Mouse (Mus musculus) forebrain, embryonic 10.5 days (tissue): ENCODE data around the gene Scarb1. TPM values are rescaled to one million over a fixed set of nuclear protein-coding genes. Genes with fewer than 3 reads are reported as not detected.

ENCODE experiments used
- DNase-seq: peaks from one replicate; pipeline ENCODE4 v3.0.0-alpha.2; 2017; ENCODE audit warnings: low spot score; ENCODE audit errors: extremely low spot score
- H3K27ac ChIP-seq: fragments of 300-500 bp; sonication (generic); 2 replicates; pipeline ENCODE4 v1.5.1; 2016; ENCODE audit warnings: mild to moderate bottlenecking
- H3K27me3 ChIP-seq: fragments of 300-500 bp; sonication (generic); 2 replicates; pipeline ENCODE4 v1.6.1; 2016; ENCODE audit warnings: mild to moderate bottlenecking; ENCODE audit not compliant: poor library complexity, severe bottlenecking
- H3K36me3 ChIP-seq: fragments of 300-500 bp; sonication (generic); replicated peaks from 2 replicates; pipeline ENCODE4 v1.6.1; 2016; ENCODE audit warnings: mild to moderate bottlenecking, moderate library complexity
- H3K4me1 ChIP-seq: fragments of 300-500 bp; sonication (generic); 2 replicates; pipeline ENCODE4 v1.6.1; 2016
- H3K4me3 ChIP-seq: fragments of 300-500 bp; sonication (generic); 2 replicates; pipeline ENCODE4 v1.5.1; 2016; ENCODE audit warnings: mild to moderate bottlenecking, moderate library complexity
- H3K9me3 ChIP-seq: fragments of 300-500 bp; sonication (generic); 2 replicates; pipeline ENCODE4 v1.6.1; 2016; ENCODE audit warnings: mild to moderate bottlenecking, moderate library complexity
- WGBS: fragments of 180-500 bp; shearing (Covaris S2); methylation state at CpG from one replicate; pipeline ENCODE4 v1.1.7; 2016; 5-methylcytosine and 5-hydroxymethylcytosine counted together
- polyA plus RNA-seq: library from polyadenylated mRNA; unstranded; fragments of >200 nt; fragmentation: Nextera tagmentation; extraction: Ambion mirVana; gene quantifications from 2 replicates; pipeline ENCODE4 v1.2.1, GENCODE M21; 2016

Gene Scarb1
- polyA plus RNA-seq, 1 experiment from 2014 or later = 51.3 TPM

DNA sequence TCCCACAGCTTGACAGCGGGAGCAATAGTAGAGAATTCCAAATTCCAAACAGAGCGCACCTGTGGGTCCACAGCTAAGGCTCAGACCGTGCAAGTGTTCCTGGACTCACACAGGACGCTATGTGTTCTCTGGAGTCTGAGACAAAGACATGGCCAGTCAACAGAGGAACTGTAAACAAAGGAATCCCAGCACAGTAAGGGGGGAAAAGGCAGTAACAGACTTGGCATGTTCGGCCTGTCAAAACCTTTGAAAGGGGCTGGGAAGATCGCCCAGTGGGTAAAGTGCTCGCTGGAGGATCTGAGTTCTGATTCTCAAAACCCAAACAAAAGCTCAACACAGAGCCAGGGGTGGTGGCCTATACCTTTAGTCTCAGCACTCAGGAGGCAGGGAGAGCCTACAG is 3.4 kb downstream of the Scarb1 start:
- no peak overlapping the region for H3K27ac ChIP-seq

DNA sequence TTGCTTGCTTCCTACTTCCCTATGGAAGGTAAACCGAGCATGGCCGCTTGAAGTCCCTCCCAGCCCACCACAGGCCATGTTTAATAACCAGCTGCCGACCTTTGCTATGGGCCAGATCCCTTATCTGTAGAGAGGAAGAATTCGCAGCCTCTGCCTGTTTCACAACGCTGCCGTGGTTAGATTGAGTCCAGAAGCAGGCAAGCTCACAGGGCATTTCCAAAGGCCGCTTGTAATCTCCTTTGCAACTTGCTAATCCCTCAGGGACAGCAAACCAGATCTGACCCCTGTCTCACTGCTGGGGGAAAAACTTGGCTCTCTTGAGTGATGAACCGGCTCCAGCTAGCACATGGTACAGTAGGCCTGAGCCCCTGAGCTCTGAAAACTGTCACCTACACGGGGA is 3.9 kb downstream of the Scarb1 start:
- H3K9me3 ChIP-seq = no peaks in the 10 kb centered on the region
- H3K27me3 ChIP-seq = no peaks in the 10 kb centered on the region
- no peak for DNase-seq
- no peak overlapping the region for H3K4me3 ChIP-seq
- no peak overlapping the region for H3K27ac ChIP-seq
- H3K36me3 ChIP-seq = peaks cover 17% of the 10 kb centered on the region
- H3K4me1 ChIP-seq = peaks cover 53% of the 10 kb centered on the region
- 50% methylated on average over 9 of the region's 9 CpGs for WGBS

More for the DNA sequence above, 3.4 kb downstream of the Scarb1 start:
- peaks cover 17% of the 10 kb centered on the region for H3K36me3 ChIP-seq
- peaks cover 48% of the 10 kb centered on the region for H3K4me1 ChIP-seq
- no peak for DNase-seq
- no peaks in the 10 kb centered on the region for H3K27me3 ChIP-seq
- WGBS = 73% methylated on average over 7 of the region's 7 CpGs
- H3K4me3 ChIP-seq = no peak overlapping the region
- no peaks in the 10 kb centered on the region for H3K9me3 ChIP-seq

- peak overlapping the region; percentile 73; the same call in 1 of the 2 replicates for H3K27ac ChIP-seq
- H3K4me1 ChIP-seq = peaks cover 40% of the 10 kb centered on the region
- DNase-seq = no peak
- no peaks in the 10 kb centered on the region for H3K9me3 ChIP-seq
- no peaks in the 10 kb centered on the region for H3K27me3 ChIP-seq
- peaks cover 19% of the 10 kb centered on the region for H3K36me3 ChIP-seq
- no peak overlapping the region for H3K4me3 ChIP-seq
- WGBS = 85% methylated on average over 6 of the region's 6 CpGs
Measured at GRCm38 (mm10) chr5:125333009-125333408, 7.9 kb downstream of the Scarb1 start.

DNA sequence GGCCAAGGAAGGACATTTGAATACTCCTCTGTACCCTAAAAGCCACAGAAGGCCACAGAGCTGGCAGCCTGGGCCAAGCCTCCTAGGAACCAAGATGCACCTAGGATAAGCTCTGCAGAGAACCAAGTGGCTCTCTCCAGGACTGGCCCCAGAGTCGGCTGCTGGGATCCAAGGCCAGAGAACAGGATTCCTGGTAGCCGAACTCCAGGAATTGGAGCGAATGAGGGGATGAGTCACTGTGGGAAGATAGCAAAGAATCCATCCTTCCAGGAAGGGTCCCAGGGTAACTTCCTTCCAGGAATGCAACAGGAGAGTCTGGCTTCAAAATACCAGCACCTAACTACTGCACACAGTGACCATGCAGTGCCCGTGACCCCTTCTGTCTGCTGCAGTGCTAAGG is 8.6 kb downstream of the Scarb1 start:
- Histone ChIP-seq H3K27ac (peak overlapping the region; percentile 73), H3K4me1 (peaks cover 40% of the 10 kb centered on the region), H3K27me3 (no peaks in the 10 kb centered on the region), H3K9me3 (no peaks in the 10 kb centered on the region), H3K4me3 (no peak overlapping the region), H3K36me3 (peaks cover 19% of the 10 kb centered on the region)
- 89% methylated on average over 4 of the region's 4 CpGs for WGBS
- DNase-seq = no peak

DNA sequence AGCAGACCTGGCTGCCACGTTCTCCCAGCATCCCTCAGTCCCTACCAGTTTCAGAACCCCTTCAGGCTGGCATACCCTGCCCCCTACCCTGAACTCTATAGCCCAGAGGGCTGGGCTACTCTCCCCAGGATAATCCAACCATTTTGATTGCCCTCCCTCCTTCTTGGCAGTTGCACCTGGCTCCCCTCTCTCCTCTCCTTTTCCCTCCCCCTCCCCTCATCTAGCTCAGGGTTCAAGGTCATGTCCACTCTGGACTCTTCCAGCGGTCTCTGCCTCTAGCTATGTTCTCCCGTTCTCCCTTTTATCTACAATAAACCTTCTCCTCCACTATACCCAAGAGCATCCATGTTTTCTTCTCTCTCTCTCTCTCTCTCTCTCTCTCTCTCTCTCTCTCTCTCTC is 9.1 kb downstream of the Scarb1 start:
- peaks cover 36% of the 10 kb centered on the region for H3K4me1 ChIP-seq
- no peaks in the 10 kb centered on the region for H3K9me3 ChIP-seq
- H3K36me3 ChIP-seq = peaks cover 18% of the 10 kb centered on the region
- 55% methylated on average over 3 of the region's 3 CpGs for WGBS
- H3K27ac ChIP-seq = peak overlapping the region; percentile 73; the same call in 1 of the 2 replicates
- no peaks in the 10 kb centered on the region for H3K27me3 ChIP-seq
- DNase-seq = no peak
- no peak overlapping the region for H3K4me3 ChIP-seq

- no peak for DNase-seq
- peak overlapping the region; percentile 73 for H3K27ac ChIP-seq
- H3K36me3 ChIP-seq = peaks cover 12% of the 10 kb centered on the region
Measured at GRCm38 (mm10) chr5:125331094-125331493, 9.8 kb downstream of the Scarb1 start.

GRCm38 (mm10) chr5:125330656-125331055 is 10.2 kb downstream of the Scarb1 start:
- H3K27ac ChIP-seq = peak overlapping the region; percentile 73
- H3K9me3 ChIP-seq = no peaks in the 10 kb centered on the region
- no peak overlapping the region for H3K4me3 ChIP-seq
- peaks cover 13% of the 10 kb centered on the region for H3K36me3 ChIP-seq
- WGBS = 83% methylated on average over 8 of the region's 8 CpGs
- DNase-seq = no peak
- no peaks in the 10 kb centered on the region for H3K27me3 ChIP-seq
- H3K4me1 ChIP-seq = peaks cover 36% of the 10 kb centered on the region

More at GRCm38 (mm10) chr5:125331094-125331493, 9.8 kb downstream of the Scarb1 start:
- WGBS = 51% methylated on average over 3 of the region's 3 CpGs
- Histone ChIP-seq H3K9me3 (no peaks in the 10 kb centered on the region), H3K27me3 (no peaks in the 10 kb centered on the region), H3K4me1 (peaks cover 36% of the 10 kb centered on the region), H3K4me3 (no peak overlapping the region)

GRCm38 (mm10) chr5:125330191-125330590 is 10.7 kb downstream of the Scarb1 start:
- H3K9me3 ChIP-seq = no peaks in the 10 kb centered on the region; the same call in 1 of the 2 replicates
- WGBS = 81% methylated on average over 9 of the region's 9 CpGs
- no peak for DNase-seq
- no peak overlapping the region for H3K27ac ChIP-seq
- H3K4me3 ChIP-seq = no peak overlapping the region
- peaks cover 36% of the 10 kb centered on the region for H3K4me1 ChIP-seq
- no peaks in the 10 kb centered on the region for H3K27me3 ChIP-seq
- H3K36me3 ChIP-seq = peaks cover 16% of the 10 kb centered on the region

GRCm38 (mm10) chr5:125327596-125328385 is 13.1 kb downstream of the Scarb1 start:
- peak; percentile 45 for DNase-seq
- no peaks in the 10 kb centered on the region; the same call in 1 of the 2 replicates for H3K9me3 ChIP-seq
- peak overlapping the region; percentile 46 for H3K4me3 ChIP-seq
- peak overlapping the region; percentile 74 for H3K27ac ChIP-seq
- H3K4me1 ChIP-seq = peaks cover 44% of the 10 kb centered on the region
- H3K27me3 ChIP-seq = no peaks in the 10 kb centered on the region
- 61% methylated on average over 18 of the region's 18 CpGs for WGBS
- H3K36me3 ChIP-seq = peaks cover 15% of the 10 kb centered on the region

DNA sequence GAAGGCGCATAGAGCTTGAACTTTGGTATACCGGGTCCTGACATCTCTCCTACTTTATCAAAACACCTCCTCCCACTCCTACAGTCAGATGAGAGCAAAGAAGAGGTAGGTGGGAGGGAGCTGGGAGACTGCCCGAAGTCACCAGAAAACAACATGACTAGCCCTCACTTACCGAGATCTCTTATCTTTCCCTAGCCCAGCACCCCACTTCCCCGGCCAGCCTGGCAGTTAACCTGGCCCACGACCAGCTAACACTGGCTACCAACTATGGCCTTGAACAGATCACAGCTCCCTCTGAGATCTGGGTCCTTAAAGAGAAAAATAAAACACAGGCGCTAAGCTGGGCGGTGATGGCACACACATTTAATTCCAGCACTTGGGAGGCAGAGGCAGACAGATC is 14.5 kb downstream of the Scarb1 start:
- WGBS = 91% methylated on average over 8 of the region's 8 CpGs
- no peaks in the 10 kb centered on the region for H3K27me3 ChIP-seq
- no peak for DNase-seq
- H3K4me3 ChIP-seq = no peak overlapping the region
- H3K9me3 ChIP-seq = no peaks in the 10 kb centered on the region; the same call in 1 of the 2 replicates
- peaks cover 30% of the 10 kb centered on the region for H3K4me1 ChIP-seq
- no peak overlapping the region for H3K27ac ChIP-seq
- H3K36me3 ChIP-seq = peaks cover 15% of the 10 kb centered on the region

GRCm38 (mm10) chr5:125325931-125326330 is 15.0 kb downstream of the Scarb1 start:
- no peak overlapping the region for H3K27ac ChIP-seq
- H3K36me3 ChIP-seq = peaks cover 15% of the 10 kb centered on the region
- no peaks in the 10 kb centered on the region; the same call in 1 of the 2 replicates for H3K9me3 ChIP-seq
- 93% methylated on average over 11 of the region's 11 CpGs for WGBS
- no peaks in the 10 kb centered on the region for H3K27me3 ChIP-seq
- H3K4me3 ChIP-seq = no peak overlapping the region
- no peak for DNase-seq
- peaks cover 25% of the 10 kb centered on the region for H3K4me1 ChIP-seq

DNA sequence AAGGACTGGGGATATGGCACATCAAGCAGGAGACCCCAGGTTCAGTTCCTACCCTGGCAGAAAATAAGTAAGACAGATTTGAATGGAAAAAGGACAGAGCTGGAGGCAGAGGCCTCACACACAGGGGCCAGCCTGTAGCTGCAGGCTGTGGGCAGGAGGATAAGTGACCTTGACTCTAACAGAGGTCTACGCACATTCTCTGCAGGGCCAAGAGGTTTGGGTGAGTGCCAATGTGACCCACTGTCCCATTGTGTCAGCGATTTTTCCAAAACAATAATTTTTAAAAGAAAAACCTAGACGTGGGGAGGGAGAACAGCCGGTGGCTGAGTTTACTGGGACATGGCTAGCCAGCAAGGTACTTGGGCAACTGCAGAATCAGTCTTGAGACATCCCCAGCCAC is 15.6 kb downstream of the Scarb1 start:
- WGBS = 95% methylated on average over 4 of the region's 4 CpGs
- H3K27me3 ChIP-seq = no peaks in the 10 kb centered on the region
- H3K36me3 ChIP-seq = peaks cover 15% of the 10 kb centered on the region
- DNase-seq = no peak
- no peaks in the 10 kb centered on the region; the same call in 1 of the 2 replicates for H3K9me3 ChIP-seq
- no peak overlapping the region for H3K27ac ChIP-seq
- H3K4me3 ChIP-seq = no peak overlapping the region
- H3K4me1 ChIP-seq = peaks cover 19% of the 10 kb centered on the region

GRCm38 (mm10) chr5:125323939-125324480 is 16.9 kb downstream of the Scarb1 start:
- H3K36me3 ChIP-seq = peaks cover 20% of the 10 kb centered on the region
- peak overlapping the region; percentile 40; the same call in 1 of the 2 replicates for H3K27ac ChIP-seq
- no peaks in the 10 kb centered on the region for H3K27me3 ChIP-seq
- H3K4me3 ChIP-seq = no peak overlapping the region
- DNase-seq = no peak
- H3K9me3 ChIP-seq = no peaks in the 10 kb centered on the region; the same call in 1 of the 2 replicates
- WGBS = 88% methylated on average over 7 of the region's 7 CpGs
- H3K4me1 ChIP-seq = peaks cover 18% of the 10 kb centered on the region
